Mouse (Mus musculus): Measurements from ENCODE around the gene Chodl.

GRCm38 (mm10) chr16:78930382-78931286 is at the start of gene Chodl:
- no peak for TF ChIP-seq CTCF (IDR thresholded peaks at IDR 0.05; ENCODE audit: low read depth, low read length)
- no peak for TF ChIP-seq POLR2A (IDR thresholded peaks at IDR 0.05; ENCODE audit: insufficient read depth, low read length)
- no peak for TF ChIP-seq EP300 (IDR thresholded peaks at IDR 0.05; ENCODE audit: insufficient read depth, low read depth, low read length)
